Comparison of ENCODE assay signal across 12 mouse cellular contexts in genomic region chr12:8358344-8358966, GRCm38 (mm10). TPM values are rescaled to one million over a fixed set of nuclear protein-coding genes. Genes with fewer than 3 reads are reported as not detected.
DNase-seq lines count a peak whose midpoint lies in the region; ATAC-seq lines count a peak whose summit lies in the region.
"Had no signal": no experiment of that assay in that cellular context is flagged by ENCODE, and none has a peak within 500 bp of the region (broad histone marks: within the 10 kb centered on the region; RNA-seq: fewer than 3 reads in every experiment).

No protein-coding gene starts in this region.

- no peaks in the 10 kb centered on the region for H3K9me3 ChIP-seq in limb, embryonic 10.5 days (replicated peaks)
- H3K9me3 ChIP-seq: midbrain, embryonic 12.5 days had no signal

- H3K36me3 ChIP-seq in limb, embryonic 10.5 days = no peaks in the 10 kb centered on the region
- H3K36me3 ChIP-seq: limb, embryonic 12.5 days; midbrain, embryonic 12.5 days had no signal

- no peak for ATAC-seq in erythroblast, adult 5-6 weeks (replicated peaks; ENCODE audit: low FRiP score, poor library complexity, severe bottlenecking)

- WGBS in limb, embryonic 10.5 days = 79% methylated on average over 5 of the region's 5 CpGs

- H3K27ac ChIP-seq in limb, embryonic 10.5 days = 0 out of 2 replicates have a peak overlapping the region, but pooled peaks have one; percentile 50
- H3K27ac ChIP-seq: limb, embryonic 12.5 days; midbrain, embryonic 12.5 days had no signal

- H3K27me3 ChIP-seq in limb, embryonic 10.5 days (ENCODE audit: low read depth, poor library complexity, severe bottlenecking) = no peaks in the 10 kb centered on the region
- H3K27me3 ChIP-seq: limb, embryonic 12.5 days; midbrain, embryonic 12.5 days had no signal

- no peak overlapping the region for H3K4me3 ChIP-seq in limb, embryonic 10.5 days
- H3K4me3 ChIP-seq: limb, embryonic 12.5 days; midbrain, embryonic 12.5 days had no signal

- peaks cover 14% of the 10 kb centered on the region for H3K4me1 ChIP-seq in limb, embryonic 10.5 days
- H3K4me1 ChIP-seq: midbrain, embryonic 12.5 days had no signal

- peak; percentile 3 for DNase-seq in kidney, adult 11 months
- DNase-seq in kidney, postnatal 36 days = no peak
- peak; percentile 88 for DNase-seq in adrenal gland, adult 2 months
- DNase-seq in adrenal gland, postnatal 36 days = peak; percentile 69 to 77
- DNase-seq in limb, embryonic 10.5 days (ENCODE audit: low spot score) = no peak
- DNase-seq in urinary bladder, adult 18-20 months (ENCODE audit: low spot score in 2 of 2) = no peak
- DNase-seq: kidney, postnatal 25 days; right cerebral cortex, postnatal 14 days; thymus, postnatal 36 days had no signal

RNA-seq across cellular contexts. Expression of gene Hs1bp3, which starts 45.2 kb away (rescaled TPM):
- total RNA-seq in adrenal gland, adult 2 months (2021) = 10 to 100 TPM; 13.8 to 22.0 TPM
- 20.6 and 22.7 TPM in 2 replicates for polyA plus RNA-seq in adrenal gland, adult 2 months (2012; rRNA removed)
- total RNA-seq in adrenal gland, postnatal 36 days (2021) = 10 to 100 TPM; 12.2 to 18.8 TPM
- polyA plus RNA-seq in limb, embryonic 10.5 days (2016; fragmentation: Nextera tagmentation; extraction: Ambion mirVana) = 18.4 and 19.5 TPM in 2 replicates
- 1.5 TPM in 1 of 2 replicates, not detected in the other for total RNA-seq in erythroblast, adult 5-6 weeks (2015; ENCODE audit: low replicate concordance)
- total RNA-seq in erythroblast, adult 5-6 weeks (2017; ENCODE audit: low replicate concordance) = 1.1 and 1.8 TPM in 2 replicates

RNA-seq across cellular contexts. Expression of gene Gdf7, which starts 56.7 kb away (rescaled TPM):
- total RNA-seq in adrenal gland, adult 2 months (2021) = not detected
- polyA plus RNA-seq in adrenal gland, adult 2 months (2012; rRNA removed) = 0.20 and 0.31 TPM in 2 replicates
- total RNA-seq in adrenal gland, postnatal 36 days (2021) = not detected
- polyA plus RNA-seq in limb, embryonic 10.5 days (2016; fragmentation: Nextera tagmentation; extraction: Ambion mirVana) = 0.13 and 0.14 TPM in 2 replicates
- total RNA-seq in erythroblast, adult 5-6 weeks (2015; ENCODE audit: low replicate concordance) = not detected in 2 replicates
- total RNA-seq in erythroblast, adult 5-6 weeks (2017; ENCODE audit: low replicate concordance) = not detected in 2 replicates

Comparison
In these comparisons a context has a peak if more than half of its experiments do, and no peak if none do; other contexts are left out.
1. DNase-seq: peak in kidney, adult 11 months (single experiment), adrenal gland, adult 2 months (single experiment) and adrenal gland, postnatal 36 days (2 of 2); none in kidney, postnatal 36 days (0 of 2), limb, embryonic 10.5 days (single experiment) and urinary bladder, adult 18-20 months (0 of 2).
2. RNA of gene Hs1bp3, which starts 45.2 kb away (total RNA-seq): 13.8 to 22.0 TPM in adrenal gland, adult 2 months and 12.2 to 18.8 TPM in adrenal gland, postnatal 36 days; 1.1 to 1.8 TPM in erythroblast, adult 5-6 weeks; every median in the first group is over 4 times any median in the second.